Mouse (Mus musculus): ENCODE measurements at regions not wholly inside any gene's neighbourhood (a gene's known extent, or its start where the extent isn't known, plus 50 kb on each side); places are given as distances from the start of the nearest gene placed in this dataset.

- no peak for DNase-seq (ENCODE audit: low read depth, low spot score)
These were observed 294.0 kb upstream of the Slc30a5 start for GRCm38 (mm10) chr13:101127262-101127661.

- DNase-seq (ENCODE audit: low read depth, low spot score): no peak
These were observed 284.1 kb upstream of the Slc30a5 start for GRCm38 (mm10) chr13:101117311-101117710.

- DNase-seq (ENCODE audit: low read depth, low spot score): no peak
These were observed 282.1 kb upstream of the Slc30a5 start for GRCm38 (mm10) chr13:101115296-101115695.

- no peak for DNase-seq (ENCODE audit: low read depth, low spot score)
These were observed 278.9 kb upstream of the Slc30a5 start for GRCm38 (mm10) chr13:101112176-101112575.

- DNase-seq (ENCODE audit: low read depth, low spot score): no peak
These were observed 278.5 kb upstream of the Slc30a5 start for GRCm38 (mm10) chr13:101111773-101112172.

- no peak for DNase-seq (ENCODE audit: low read depth, low spot score)
These were observed 267.4 kb upstream of the Slc30a5 start for GRCm38 (mm10) chr13:101100621-101101020.

- no peak for DNase-seq (ENCODE audit: low read depth, low spot score)
These were observed 263.6 kb upstream of the Slc30a5 start for GRCm38 (mm10) chr13:101096856-101097255.

- no peak for DNase-seq (ENCODE audit: low read depth, low spot score)
These were observed 263.0 kb upstream of the Slc30a5 start for GRCm38 (mm10) chr13:101096221-101096620.

- DNase-seq (ENCODE audit: low read depth, low spot score): no peak
These were observed 262.0 kb upstream of the Slc30a5 start for GRCm38 (mm10) chr13:101095057-101095831.

- DNase-seq (ENCODE audit: low read depth, low spot score): no peak
These were observed 259.5 kb upstream of the Slc30a5 start for GRCm38 (mm10) chr13:101092743-101093131.

GRCm38 (mm10) chr13:101092033-101092742 is 259.0 kb upstream of the Slc30a5 start:
- no peak for DNase-seq (ENCODE audit: low read depth, low spot score)

- no peak for DNase-seq (ENCODE audit: low read depth, low spot score)
These were observed 252.0 kb upstream of the Slc30a5 start for GRCm38 (mm10) chr13:101085182-101085581.

- DNase-seq (ENCODE audit: low read depth, low spot score): no peak
These were observed 251.0 kb upstream of the Slc30a5 start for GRCm38 (mm10) chr13:101084193-101084592.

GRCm38 (mm10) chr13:101083416-101083815 is 250.2 kb upstream of the Slc30a5 start:
- no peak for DNase-seq (ENCODE audit: low read depth, low spot score)

- DNase-seq (ENCODE audit: low read depth, low spot score): no peak
These were observed 235.3 kb upstream of the Slc30a5 start for GRCm38 (mm10) chr13:101068489-101068888.

GRCm38 (mm10) chr13:101062582-101062981 is 229.4 kb upstream of the Slc30a5 start:
- no peak for DNase-seq (ENCODE audit: low read depth, low spot score)

- no peak for DNase-seq (ENCODE audit: low read depth, low spot score)
These were observed 228.3 kb upstream of the Slc30a5 start for GRCm38 (mm10) chr13:101061233-101062144.

- no peak for DNase-seq (ENCODE audit: low read depth, low spot score)
These were observed 216.3 kb upstream of the Slc30a5 start for GRCm38 (mm10) chr13:101049511-101049910.

GRCm38 (mm10) chr13:101032594-101032993 is 199.4 kb upstream of the Slc30a5 start:
- peak; percentile 22 for DNase-seq (ENCODE audit: low read depth, low spot score)

GRCm38 (mm10) chr13:101026043-101026442 is 192.8 kb upstream of the Slc30a5 start:
- no peak for DNase-seq (ENCODE audit: low read depth, low spot score)

GRCm38 (mm10) chr13:101025488-101025887 is 192.3 kb upstream of the Slc30a5 start:
- no peak for DNase-seq (ENCODE audit: low read depth, low spot score)

GRCm38 (mm10) chr13:101024971-101025370 is 191.7 kb upstream of the Slc30a5 start:
- no peak for DNase-seq (ENCODE audit: low read depth, low spot score)
